Mouse (Mus musculus) cortical plate, adult 2 months (tissue): ENCODE results near the gene BC037034.

Source experiments
- CTCF ChIP-seq: fragments of 200-500 bp; IDR thresholded peaks from 2 replicates; pipeline ENCODE4 v1.5.1; 2011; ENCODE audit warnings: mild to moderate bottlenecking, control low read depth, low read length; ENCODE audit not compliant: insufficient read depth; ENCODE audit errors: extremely low read depth
- POLR2A ChIP-seq: fragments of 200-500 bp; IDR thresholded peaks from 2 replicates; pipeline ENCODE4 v1.6.1; 2011; ENCODE audit warnings: mild to moderate bottlenecking, low read length, control low read depth; ENCODE audit not compliant: insufficient read depth; ENCODE audit errors: extremely low read depth

GRCm38 (mm10) chr5:138255353-138256093 lies 8.3 kb downstream of the BC037034 start, which contains the start of gene Lamtor4:
- TF ChIP-seq POLR2A (peak; percentile 96), CTCF (no peak)
